Mouse (Mus musculus): ENCODE measurements at regions not wholly inside any gene's neighbourhood (a gene's known extent, or its start where the extent isn't known, plus 50 kb on each side); places are given as distances from the start of the nearest gene placed in this dataset.

GRCm38 (mm10) chr13:32493806-32494205 lies 155.3 kb upstream of the Gmds start:
- TF ChIP-seq CTCF (IDR thresholded peaks at IDR 0.05; ENCODE audit: borderline replicate concordance, insufficient read depth, low read length) (no peak), POLR2A (IDR thresholded peaks at IDR 0.05; ENCODE audit: low read depth, low read length) (no peak)
